Mouse (Mus musculus): ENCODE measurements around the gene Nckap5.

DNA sequence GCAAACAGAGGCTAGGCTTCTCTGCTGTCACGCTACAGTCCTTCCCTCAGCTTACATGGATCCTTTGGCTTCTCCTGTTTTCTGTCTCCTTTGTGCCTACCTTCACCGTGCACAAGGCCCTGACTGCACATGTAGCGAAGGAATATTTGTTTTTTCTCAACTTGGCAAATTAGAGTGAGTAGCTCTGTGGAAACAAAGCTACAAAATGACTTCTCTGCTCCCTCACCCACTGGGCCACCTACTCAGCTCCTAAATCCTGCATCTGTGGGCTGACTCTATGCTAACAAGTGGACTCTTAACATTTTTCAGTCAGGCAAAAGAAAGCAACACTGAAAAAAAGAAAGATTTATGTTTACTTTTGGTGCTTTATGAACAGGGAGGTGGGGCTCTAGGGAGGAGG is 856.0 kb downstream of the Nckap5 start:
- TF ChIP-seq CTCF (IDR thresholded peaks at IDR 0.05 in 2 of 3, conservative IDR thresholded peaks at IDR 0.05 in 1 of 3; ENCODE audit: control insufficient read depth in 1 of 3, insufficient read depth in 1 of 3, low read depth in 2 of 3, low read length in 3 of 3, poor library complexity in 1 of 3, severe bottlenecking in 1 of 3): no peak
- TF ChIP-seq POLR2A (IDR thresholded peaks at IDR 0.05; ENCODE audit: control insufficient read depth in 1 of 2, insufficient read depth in 1 of 2, low read depth in 1 of 2, low read length in 2 of 2, poor library complexity in 1 of 2): no peak
- TF ChIP-seq MAFK (IDR thresholded peaks at IDR 0.05; ENCODE audit: borderline replicate concordance, low read depth, low read length): no peak
- no peak for TF ChIP-seq ETS1 (IDR thresholded peaks at IDR 0.05; ENCODE audit: low read depth, low read length)
- no peak for TF ChIP-seq ELF1 (IDR thresholded peaks at IDR 0.05; ENCODE audit: low read depth, low read length)
- TF ChIP-seq MAZ (IDR thresholded peaks at IDR 0.05; ENCODE audit: low read depth, low read length): no peak
- TF ChIP-seq EP300 (IDR thresholded peaks at IDR 0.05; ENCODE audit: low read depth in 1 of 2, low read length in 2 of 2): no peak

All from MEL (cell line).